Mouse (Mus musculus): ENCODE data around the gene Tmem130.

Gene Tmem130

DNA sequence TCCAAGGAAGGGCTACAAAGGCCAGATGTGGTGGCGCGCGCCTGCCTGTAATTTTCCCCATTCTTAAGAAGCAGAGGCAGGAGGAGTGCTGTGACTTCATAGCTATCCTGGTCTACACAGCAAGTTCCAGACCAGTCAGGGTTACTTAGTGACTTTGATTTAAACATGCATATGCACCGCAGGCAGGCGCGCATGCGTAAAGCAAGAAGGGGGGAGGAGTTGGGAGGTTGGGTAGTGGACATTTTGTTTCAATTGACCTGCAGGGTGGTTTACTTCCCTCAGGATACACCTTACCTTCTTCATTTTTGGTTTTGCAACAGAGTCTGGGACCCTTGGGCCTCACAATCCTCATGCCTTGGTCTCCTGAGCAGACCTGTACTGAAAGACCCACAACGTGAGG is 32.4 kb downstream of the Tmem130 start:
- no peak for DNase-seq

GRCm38 (mm10) chr5:144728237-144728636 is 33.4 kb downstream of the Tmem130 start:
- no peak for DNase-seq

DNA sequence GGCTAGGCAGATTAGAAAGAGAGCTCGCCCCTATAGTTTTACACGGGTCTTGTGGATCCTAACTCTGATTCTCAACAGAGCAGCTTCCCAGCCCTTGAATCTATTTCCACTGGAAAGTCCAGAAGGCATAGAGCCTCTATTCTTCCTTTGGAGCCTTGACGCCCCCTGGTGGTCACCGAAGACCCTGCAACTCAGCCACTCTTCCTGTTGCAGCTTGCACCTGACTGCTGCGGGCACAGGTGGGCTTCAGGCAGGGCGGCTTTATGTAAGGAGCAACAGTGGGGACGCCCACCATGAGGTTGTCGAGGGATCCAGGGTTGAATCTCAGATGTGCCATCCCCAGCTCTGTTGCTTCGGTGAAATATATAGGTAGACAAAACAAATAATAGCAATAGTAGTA is 34.5 kb downstream of the Tmem130 start:
- peak; percentile 64 for DNase-seq

GRCm38 (mm10) chr5:144725554-144725953 is 36.1 kb downstream of the Tmem130 start:
- no peak for DNase-seq

DNA sequence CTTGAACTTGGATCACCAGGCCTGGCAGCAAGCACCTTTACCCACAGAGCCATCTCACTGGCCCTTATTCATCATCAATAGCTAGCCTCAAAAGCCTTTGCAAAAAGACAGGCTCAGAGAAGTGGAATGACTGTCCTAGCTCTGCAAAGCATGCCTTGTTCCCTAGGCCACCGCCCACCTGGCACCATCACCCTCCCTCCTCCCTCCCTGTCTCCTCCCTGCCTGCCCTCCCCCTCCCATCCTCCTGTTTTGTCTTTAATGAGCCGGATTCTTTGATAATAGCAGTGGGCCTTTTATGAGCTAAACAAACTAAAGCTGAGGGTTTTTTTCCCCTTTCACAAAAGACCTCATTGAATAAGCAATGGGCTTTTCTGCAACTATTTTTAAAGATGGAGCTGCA is 36.7 kb downstream of the Tmem130 start:
- no peak for DNase-seq

DNA sequence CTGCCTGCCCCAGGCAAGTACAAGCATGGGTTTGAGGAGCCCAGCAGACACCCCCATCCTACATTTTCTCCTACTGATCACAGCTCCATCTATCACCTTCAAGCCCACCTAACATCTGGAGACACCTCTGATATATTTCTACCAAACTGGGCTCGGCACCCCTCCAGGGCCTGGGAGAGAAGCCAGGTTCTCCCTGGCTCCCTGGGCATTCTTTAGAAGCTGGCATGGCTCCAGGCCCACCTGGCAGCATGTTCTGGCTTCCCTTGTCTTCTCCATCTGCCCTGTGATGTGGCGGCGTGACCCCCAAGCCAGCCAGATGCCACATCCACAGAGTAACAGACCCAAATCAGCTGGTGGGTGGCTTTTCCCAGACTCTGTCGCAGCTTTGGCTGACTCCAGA is 41.3 kb downstream of the Tmem130 start:
- DNase-seq, result no peak

GRCm38 (mm10) chr5:144719781-144720180 is 41.8 kb downstream of the Tmem130 start:
- no peak for DNase-seq

DNA sequence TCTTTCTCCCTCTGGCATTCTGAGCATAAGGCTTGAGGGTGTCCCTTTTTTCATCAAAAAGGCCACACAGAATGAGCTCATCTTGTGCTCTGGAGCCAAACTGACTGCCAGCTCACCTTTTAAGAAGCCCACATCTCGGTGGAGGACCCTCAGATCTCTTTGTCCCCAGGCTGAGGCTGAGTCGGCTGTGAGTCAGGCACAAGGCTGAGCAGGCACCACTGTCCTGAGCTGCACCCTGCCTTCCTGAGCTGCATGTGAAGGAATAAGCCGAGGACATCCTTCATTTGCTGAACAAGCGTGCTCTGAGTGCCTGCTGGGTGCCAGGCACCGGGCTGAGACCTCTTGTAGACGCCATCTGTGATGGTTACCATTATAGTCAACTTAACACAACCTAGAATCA is 44.4 kb downstream of the Tmem130 start:
- no peak for DNase-seq

DNA sequence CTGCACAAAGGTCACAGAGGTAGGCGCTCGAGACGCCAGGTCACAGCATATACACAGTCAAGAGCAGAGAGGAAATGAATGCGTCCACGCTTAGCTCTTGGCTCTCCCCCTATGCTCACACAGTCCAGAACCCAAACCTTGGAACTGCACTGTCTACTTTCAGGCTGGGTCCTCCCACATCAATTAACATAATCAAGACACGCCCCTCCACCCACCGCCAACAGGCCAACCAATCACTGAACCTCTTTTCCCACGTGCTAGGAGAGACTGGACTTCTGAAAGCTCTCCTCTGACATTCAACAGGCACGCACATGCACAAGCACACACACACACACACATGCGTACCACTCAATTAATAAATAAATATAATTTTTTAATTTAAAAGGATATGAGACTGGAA is 48.2 kb downstream of the Tmem130 start:
- DNase-seq, result no peak

DNA sequence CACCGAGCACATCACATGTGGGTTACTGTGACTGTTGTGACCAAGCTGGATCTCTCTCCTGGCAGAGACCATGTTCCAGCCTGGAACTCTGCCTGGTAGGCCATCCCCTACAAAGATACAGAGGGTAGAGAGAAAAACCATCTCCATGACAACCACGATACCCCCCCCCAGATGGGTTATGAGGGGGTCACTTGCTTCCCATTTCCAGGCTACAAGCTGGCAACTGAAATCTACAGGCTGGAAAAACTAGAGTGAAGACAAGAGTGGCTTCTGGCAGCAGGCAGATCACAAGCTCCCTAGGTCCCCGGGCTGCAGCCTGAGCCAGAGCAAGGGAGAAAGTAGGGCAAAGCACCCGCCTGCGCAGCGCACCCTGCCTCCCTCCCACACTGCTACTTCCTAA is 54.0 kb downstream of the Tmem130 start:
- peak; percentile 46 for DNase-seq

DNA sequence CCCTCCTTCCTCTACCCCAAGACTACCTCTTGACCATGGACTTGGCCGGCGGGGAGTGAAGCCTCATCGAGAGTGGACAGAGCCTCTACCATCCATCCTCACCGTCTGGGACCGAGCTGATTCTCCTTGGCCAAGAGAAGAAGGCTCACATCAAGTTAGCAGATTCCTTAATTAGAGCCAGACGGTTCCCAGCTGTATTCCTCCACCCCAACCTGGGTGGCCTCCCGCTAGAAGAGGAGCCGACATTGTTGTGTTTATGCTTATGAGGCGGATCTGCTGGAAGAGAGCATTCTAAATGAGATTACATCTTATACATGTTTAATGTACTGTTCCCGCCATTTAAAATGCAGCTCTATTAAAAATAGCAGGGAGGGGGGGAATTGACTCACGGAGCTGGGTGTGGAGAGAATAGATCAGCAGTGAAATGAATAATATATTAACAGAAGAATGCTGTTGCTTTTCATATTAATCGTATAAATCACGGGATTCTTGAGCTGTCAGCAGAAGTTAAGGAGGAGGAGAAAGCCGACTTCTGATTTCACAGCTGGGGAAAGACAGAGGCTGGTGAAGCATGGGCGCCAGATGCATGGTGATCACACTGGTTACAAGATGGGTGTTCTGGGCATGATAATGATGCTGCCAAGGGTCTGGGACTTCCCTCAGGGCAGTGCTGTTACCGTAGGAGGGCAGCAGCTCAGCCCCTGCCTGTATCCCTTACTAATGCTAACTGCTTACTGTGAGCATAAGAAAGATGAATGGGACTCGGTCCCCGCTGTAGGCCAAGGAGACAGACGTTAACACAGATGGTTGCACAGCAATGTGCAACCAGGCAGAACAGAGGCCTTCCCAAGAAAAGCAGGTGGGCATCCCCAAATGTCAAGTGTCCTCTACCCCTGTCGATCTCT is 57.9 kb downstream of the Tmem130 start:
- DNase-seq, result peak; percentile 57

GRCm38 (mm10) chr5:144695289-144696060 is 66.1 kb downstream of the Tmem130 start:
- DNase-seq, result no peak

GRCm38 (mm10) chr5:144694161-144694560 is 67.5 kb downstream of the Tmem130 start:
- DNase-seq, result no peak

GRCm38 (mm10) chr5:144691421-144691820 is 70.2 kb downstream of the Tmem130 start:
- DNase-seq, result no peak

GRCm38 (mm10) chr5:144688371-144688770 is 73.2 kb downstream of the Tmem130 start:
- DNase-seq, result no peak

All from cerebellum, adult 9-10 months (tissue).